Mouse (Mus musculus): ENCODE results near the gene Cgas.

Gene Cgas

GRCm38 (mm10) chr9:78457026-78457425 is 14.0 kb upstream of the Cgas start:
- DNase-seq, result no peak

GRCm38 (mm10) chr9:78451382-78451781 is 8.3 kb upstream of the Cgas start:
- no peak for DNase-seq

DNA sequence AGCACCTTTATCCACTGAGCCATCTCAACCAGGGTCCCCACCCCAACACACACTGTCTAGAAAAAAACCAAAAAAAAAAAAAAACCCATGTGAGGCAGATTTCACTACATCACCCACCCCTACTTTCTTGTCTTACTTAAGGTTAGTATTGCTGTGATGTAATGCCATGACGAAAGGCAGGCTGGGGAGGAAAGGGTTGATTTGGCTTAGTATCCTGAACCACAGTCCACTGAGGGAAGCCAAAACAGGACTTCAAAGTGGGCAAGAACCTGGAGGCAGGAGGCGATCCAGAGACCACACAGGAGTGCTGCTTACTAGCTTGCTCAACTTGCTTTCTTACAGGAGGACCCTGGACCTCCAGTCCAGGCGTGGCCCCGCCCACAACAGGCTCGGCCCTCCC is 7.4 kb upstream of the Cgas start:
- DNase-seq, result no peak

DNA sequence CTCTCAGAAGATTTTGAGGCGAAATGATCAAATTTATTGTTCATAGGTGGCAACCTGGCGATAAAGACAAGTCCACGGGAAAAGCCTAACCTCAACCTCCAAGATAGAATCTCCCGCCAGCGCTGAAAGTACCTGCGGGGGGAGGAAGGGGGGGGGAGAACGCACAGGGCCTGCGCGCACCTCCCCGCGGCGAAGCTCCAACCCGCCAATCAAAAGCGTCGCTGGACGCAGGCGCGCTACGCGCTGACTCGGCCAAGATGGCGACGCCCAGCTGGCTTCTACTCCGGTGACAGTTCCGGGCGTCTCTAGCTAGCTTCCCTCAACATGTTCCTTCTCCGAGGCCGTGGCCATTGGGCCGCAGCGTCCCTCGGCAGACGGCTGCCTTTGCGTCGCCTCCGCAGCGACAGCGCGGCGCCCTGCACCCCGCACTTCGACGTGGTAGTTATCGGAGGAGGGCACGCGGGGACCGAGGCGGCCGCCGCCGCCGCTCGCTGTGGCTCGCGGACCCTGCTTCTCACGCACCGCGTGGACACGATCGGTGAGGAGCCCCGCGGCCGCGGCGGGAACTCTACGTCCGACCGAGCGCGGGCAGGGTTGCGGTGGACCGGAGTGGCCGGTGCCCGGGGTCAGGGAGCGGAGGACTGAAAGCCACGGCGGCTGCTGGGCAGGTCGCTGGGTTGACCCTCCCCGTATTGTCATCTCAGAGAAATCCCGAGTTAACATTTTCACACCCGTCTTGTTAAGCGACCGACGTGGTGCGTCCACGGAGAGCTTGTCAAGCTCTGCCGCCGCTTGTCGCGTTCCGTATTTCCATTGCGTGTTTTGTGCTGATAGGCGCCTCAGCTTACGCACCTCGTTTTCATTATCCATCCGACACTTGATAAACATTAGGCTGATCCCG is 5.2 kb upstream of the Cgas start, which contains the start of the genes Mto1 and Gm17324:
TSS of gene Mto1 (plus strand) at position 236 of the 901 bp plus-strand sequence.
TSS of gene Gm17324 (minus strand) at position 814 of the 901 bp plus-strand sequence.
- peak; percentile 94 for DNase-seq

DNA sequence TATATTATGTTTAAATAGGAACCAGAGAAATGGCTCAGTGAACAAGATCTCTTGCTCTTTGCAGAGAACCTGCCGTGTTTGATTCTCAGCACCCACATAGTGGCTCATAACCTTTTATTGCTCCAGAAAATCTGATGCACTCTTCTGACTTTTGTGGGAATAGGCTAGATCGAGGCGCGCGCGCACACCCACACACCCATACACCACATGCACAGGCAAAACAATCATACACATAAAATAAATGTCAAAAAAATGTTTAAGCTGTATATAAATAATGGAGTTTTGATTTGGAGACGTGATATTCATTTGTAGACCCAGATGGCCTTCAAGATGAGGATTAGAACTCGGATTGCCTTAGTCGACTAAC is 4.6 kb upstream of the Cgas start:
- no peak for DNase-seq

DNA sequence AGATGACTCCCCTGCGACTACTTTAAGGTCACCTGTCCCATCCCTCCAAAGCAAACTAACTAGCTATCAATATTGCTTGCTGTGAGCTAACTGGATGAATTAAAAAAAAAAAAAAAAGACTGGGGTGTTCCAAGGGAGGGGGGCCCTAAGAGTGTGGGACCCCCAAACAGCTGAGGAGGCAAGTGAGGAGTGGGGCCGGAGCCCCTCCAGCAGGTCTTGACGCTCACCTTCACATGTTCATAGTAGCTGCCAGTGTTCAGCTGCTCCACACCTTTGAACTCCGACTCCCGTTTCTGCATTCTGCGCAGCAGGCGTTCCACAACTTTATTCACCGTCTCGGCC is 829 bp downstream of the Cgas start:
- no peak for DNase-seq

DNA sequence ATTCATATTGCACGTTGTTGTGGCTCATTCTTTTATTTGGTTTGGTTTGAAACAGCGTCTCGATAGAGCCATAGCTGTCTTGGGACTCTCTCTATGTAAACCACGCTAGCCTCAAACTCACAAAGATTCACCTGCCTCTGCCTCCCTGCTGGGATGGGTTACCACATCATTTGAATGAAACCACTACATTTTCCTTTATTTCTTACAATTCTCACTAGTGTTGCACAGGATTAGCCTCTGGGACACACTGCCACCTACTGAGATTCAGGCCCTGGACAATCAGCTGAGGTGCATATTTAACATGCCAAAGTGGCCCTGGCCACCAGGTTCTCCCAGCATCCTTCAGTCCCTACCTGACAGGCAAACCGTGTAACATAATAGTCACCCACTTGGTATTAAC is 3.6 kb downstream of the Cgas start:
- DNase-seq, result no peak

DNA sequence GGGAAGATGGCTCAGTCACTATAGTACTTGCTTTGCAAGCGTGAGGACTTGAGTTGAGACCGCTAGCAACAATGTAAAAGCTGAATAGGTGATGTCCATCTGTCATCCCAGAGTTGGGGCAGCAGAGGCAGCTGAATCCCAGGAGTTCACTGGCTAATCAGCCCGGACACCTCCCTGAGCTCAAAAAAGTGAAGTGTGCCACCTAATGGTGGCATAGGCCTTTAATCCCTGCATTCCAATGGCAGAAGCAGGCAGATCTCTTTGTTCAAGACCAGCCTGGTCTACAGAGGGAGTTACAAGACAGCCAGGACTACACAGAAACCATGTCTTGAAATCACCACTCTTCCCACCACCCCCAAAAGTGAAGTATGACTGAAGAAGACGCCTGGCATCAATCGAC is 10.6 kb downstream of the Cgas start:
- no peak for DNase-seq

GRCm38 (mm10) chr9:78430486-78430885 is 12.6 kb downstream of the Cgas start:
- DNase-seq, result no peak

DNA sequence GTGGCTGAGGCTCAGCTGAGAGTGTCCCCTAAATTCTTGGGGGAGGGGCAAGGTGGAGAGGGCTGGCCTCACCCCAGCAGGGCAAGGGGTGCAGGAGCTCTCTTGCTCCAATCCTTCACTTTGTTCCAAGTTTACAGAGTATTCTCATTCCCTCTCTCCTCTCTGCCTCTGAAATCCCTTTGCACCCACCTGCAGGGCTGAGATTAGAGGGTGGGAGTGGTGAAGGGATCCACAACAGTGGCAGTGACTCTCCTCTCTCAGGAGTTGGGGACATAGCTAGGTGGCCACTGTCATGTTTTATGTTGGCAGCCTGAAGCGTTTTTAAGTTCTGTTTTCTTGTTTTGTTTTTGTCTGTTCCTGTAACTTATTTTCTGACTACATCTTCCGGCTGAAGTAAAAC is 13.5 kb downstream of the Cgas start:
- no peak for DNase-seq

DNA sequence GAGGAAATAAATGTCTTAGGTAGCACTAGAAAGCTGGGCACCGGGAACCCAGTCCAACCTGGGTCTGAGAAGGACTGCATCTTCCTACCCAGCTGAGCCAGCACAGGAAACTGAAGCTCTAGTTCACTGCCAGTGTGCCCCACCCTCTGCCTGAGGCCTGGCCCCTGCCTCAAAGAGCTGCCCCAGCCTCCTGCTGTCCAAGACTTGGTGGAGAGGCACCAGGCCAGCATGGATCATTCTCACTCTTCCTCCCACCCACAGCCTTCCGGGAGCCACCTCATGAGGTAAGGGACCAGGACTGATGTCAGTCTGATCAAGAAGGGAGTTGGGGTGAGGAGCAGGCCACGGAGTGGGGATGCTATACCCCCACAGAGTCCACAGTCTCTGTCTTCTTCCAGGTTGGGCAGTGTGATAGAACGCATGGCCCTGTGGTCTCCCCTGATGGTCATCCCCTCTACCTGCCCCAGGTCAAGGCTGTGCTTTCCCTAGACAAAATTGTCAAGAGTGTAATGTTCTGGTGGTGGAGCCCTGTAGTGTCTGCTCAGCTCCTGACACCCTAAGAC is 14.1 kb downstream of the Cgas start:
- DNase-seq, result no peak

- DNase-seq, result no peak
Measured at GRCm38 (mm10) chr9:78428185-78428584, 14.9 kb downstream of the Cgas start.

DNA sequence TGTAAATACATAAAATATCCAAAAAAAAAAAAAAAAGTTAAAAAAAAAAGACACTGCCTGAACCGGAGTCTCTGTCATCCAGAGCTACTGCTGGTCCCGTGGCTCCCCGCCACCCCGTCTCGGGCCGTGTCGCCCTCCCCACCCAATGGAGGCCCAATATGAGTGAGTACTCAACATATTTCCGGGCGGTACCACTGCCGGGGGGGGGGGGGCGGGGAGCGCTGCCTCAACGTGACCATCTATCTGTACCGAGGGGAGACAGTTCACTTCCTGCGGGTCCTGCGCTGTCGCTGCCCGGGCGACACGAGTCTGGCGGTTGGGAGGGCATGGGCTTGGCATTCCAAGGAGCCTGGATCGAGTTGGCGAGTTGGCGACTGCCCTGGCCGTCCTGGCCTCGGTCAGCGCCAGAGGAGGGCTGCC is 15.7 kb downstream of the Cgas start:
- DNase-seq, result peak; percentile 32

DNA sequence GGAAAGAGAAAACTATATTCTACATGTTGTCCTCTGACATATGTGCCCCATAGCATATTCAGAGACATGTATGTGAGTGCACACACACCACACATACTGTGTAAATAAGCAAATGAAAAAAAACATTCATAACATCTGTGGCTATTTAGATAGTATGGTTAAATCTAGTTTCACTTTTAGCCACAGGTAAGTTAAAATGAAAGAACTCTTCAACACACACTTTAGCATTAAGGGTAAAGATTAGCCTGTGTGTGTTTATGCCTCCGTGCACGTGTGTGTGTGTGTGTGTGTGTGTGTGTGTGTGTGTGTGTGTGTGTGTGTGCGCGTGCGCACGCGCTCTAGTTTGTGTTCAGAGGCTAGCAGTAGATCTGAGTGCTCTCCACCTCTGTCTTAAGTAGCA is 41.4 kb downstream of the Cgas start:
- DNase-seq, result no peak

GRCm38 (mm10) chr9:78400570-78400969 is 42.5 kb downstream of the Cgas start:
- no peak for DNase-seq

DNA sequence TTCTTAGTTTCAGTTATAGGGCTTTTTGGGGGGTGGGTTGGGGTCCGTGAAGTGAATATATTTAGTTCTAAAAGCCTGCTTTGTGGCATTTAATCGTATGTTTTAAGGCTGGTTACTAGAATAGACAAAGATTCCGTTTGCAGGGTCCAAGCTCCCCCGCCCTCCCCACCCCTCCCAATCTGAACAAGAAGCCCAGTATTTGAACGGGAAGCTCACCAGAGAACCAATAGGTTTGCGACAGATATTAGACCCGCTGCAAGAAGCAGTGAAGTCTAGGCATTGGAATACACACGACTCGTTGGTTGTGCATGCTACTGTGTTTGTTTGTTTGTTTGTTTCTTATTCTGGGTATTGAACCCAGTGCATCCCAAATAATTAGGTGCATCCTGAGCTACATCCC is 46.5 kb downstream of the Cgas start:
- no peak for DNase-seq

- DNase-seq, result peak; percentile 86
Measured at GRCm38 (mm10) chr9:78395630-78396351, 47.2 kb downstream of the Cgas start, which contains the start of gene Ddx43. TSS of gene Ddx43 (plus strand) at chr9:78395777.

GRCm38 (mm10) chr9:78395244-78395629 is 47.8 kb downstream of the Cgas start:
- DNase-seq, result no peak

DNA sequence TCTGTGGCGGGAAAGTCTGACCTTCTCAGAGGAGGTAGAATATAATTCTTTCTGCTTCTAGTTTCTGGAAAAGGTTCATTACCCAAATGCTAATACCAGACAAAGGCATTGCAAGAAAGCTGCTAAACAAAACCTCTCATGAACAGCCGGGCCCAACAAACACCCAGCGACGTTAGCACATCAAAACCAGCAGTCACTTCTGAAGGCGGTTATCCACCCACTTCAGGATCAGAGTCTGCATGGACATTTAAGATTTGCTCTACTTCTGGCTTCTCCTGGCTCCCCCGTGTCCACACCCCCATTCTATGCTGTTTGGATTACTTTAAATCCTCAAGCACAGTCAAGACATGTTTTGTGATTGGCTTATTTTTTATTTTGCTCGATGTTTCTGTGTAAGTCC is 48.4 kb downstream of the Cgas start:
- DNase-seq, result no peak

- no peak for DNase-seq
Measured at GRCm38 (mm10) chr9:78393741-78394140, 49.3 kb downstream of the Cgas start.

- no peak for DNase-seq
Measured at GRCm38 (mm10) chr9:78389981-78390380, 53.1 kb downstream of the Cgas start.

- no peak for DNase-seq
Measured at GRCm38 (mm10) chr9:78386947-78387346, 56.1 kb downstream of the Cgas start.

GRCm38 (mm10) chr9:78385893-78386292 is 57.1 kb downstream of the Cgas start:
- peak; percentile 29 for DNase-seq

All from retina, postnatal 1 day (tissue).